Mouse (Mus musculus) thymus, adult 2 months (tissue): ENCODE results near the gene Rcbtb1. TPM values are rescaled to one million over a fixed set of nuclear protein-coding genes. Genes with fewer than 3 reads are reported as not detected.

ENCODE experiments used
- DNase-seq: peaks from one replicate; pipeline ENCODE4 v3.0.0; 2021
- H3K27ac ChIP-seq: fragments of 200-500 bp; 2 replicates; pipeline ENCODE4 v1.5.1; 2012; ENCODE audit warnings: low read length, control low read depth; ENCODE audit not compliant: control insufficient read depth, insufficient read depth
- H3K27me3 ChIP-seq: fragments of 200-500 bp; 2 replicates; pipeline ENCODE4 v1.6.1; 2012; ENCODE audit warnings: mild to moderate bottlenecking, low read length, moderate library complexity, mixed read lengths; ENCODE audit not compliant: control insufficient read depth, insufficient read depth
- H3K36me3 ChIP-seq: fragments of 200-500 bp; 2 replicates; pipeline ENCODE4 v1.6.1; 2012; ENCODE audit warnings: mild to moderate bottlenecking, low read length, moderate library complexity; ENCODE audit not compliant: control insufficient read depth, insufficient read depth
- H3K4me1 ChIP-seq: fragments of 200-500 bp; replicated peaks from 2 replicates; pipeline ENCODE4 v1.6.1; 2012; ENCODE audit warnings: low read length; ENCODE audit not compliant: control insufficient read depth, insufficient read depth
- H3K4me3 ChIP-seq: fragments of 200-500 bp; 2 replicates; pipeline ENCODE4 v1.5.1; 2012; ENCODE audit warnings: mild to moderate bottlenecking, low read length, control low read depth, moderate library complexity; ENCODE audit not compliant: control insufficient read depth, insufficient read depth
- CTCF ChIP-seq: fragments of 200-500 bp; IDR thresholded peaks from 2 replicates; pipeline ENCODE4 v1.5.1; 2012; ENCODE audit warnings: mild to moderate bottlenecking, control low read depth, low read length, moderate library complexity, borderline replicate concordance; ENCODE audit not compliant: control insufficient read depth, poor library complexity, insufficient read depth; ENCODE audit errors: extremely low read depth
- POLR2A ChIP-seq: fragments of 200-500 bp; IDR thresholded peaks from 2 replicates; pipeline ENCODE4 v1.6.1; 2012; ENCODE audit warnings: mild to moderate bottlenecking, low read length, control low read depth, moderate library complexity; ENCODE audit not compliant: control insufficient read depth, poor library complexity, insufficient read depth; ENCODE audit errors: extremely low read depth
- WGBS: fragments of 180-500 bp; shearing (Covaris S2); methylation state at CpG from one replicate; pipeline ENCODE4 v1.1.7; 2018; 5-methylcytosine and 5-hydroxymethylcytosine counted together
- polyA plus RNA-seq: library from polyadenylated mRNA; depleted of rRNA; stranded (reverse); fragments of >200 nt; gene quantifications from 2 replicates; pipeline ENCODE4 v1.2.3, GENCODE M21; 2012; rRNA removed

Rcbtb1 gene
- 16.9 and 17.8 TPM in 2 replicates for polyA plus RNA-seq

GRCm38 (mm10) chr14:59200711-59201603 is at the start of gene Rcbtb1:
TSS of gene Rcbtb1 (plus strand) at chr14:59201209.
- DNase-seq, result peak; percentile 96
- H3K27ac ChIP-seq, result peak within 1 kb of the TSS; percentile 86
- no peaks in the 10 kb centered on the region for H3K4me1 ChIP-seq
- no peaks in the 10 kb centered on the region for H3K27me3 ChIP-seq
- peak within 1 kb of the TSS; percentile 81 for H3K4me3 ChIP-seq
- no peaks in the 10 kb centered on the region for H3K36me3 ChIP-seq
- under 1% methylated on average over 96 of the region's 96 CpGs for WGBS
- TF ChIP-seq POLR2A, result peak; percentile 94
- TF ChIP-seq CTCF, result peak; percentile 78

- Histone ChIP-seq H3K4me1 (no peaks in the 10 kb centered on the region), H3K4me3 (no peak overlapping the region), H3K27me3 (no peaks in the 10 kb centered on the region), H3K27ac (no peak overlapping the region), H3K36me3 (no peaks in the 10 kb centered on the region)
- DNase-seq, result no peak
- 80% methylated on average over 2 of the region's 2 CpGs for WGBS
- no peak for TF ChIP-seq POLR2A
- no peak for TF ChIP-seq CTCF
Observed at GRCm38 (mm10) chr14:59155589-59155988, 45.4 kb upstream of the Rcbtb1 start.

- TF ChIP-seq CTCF (no peak), POLR2A (no peak)
- Histone ChIP-seq H3K27me3 (no peaks in the 10 kb centered on the region), H3K27ac (no peak overlapping the region), H3K4me3 (no peak overlapping the region), H3K4me1 (no peaks in the 10 kb centered on the region), H3K36me3 (no peaks in the 10 kb centered on the region)
- WGBS, result 62% methylated on average over 3 of the region's 3 CpGs
- no peak for DNase-seq
Observed at GRCm38 (mm10) chr14:59157016-59157698, 43.9 kb upstream of the Rcbtb1 start.

- DNase-seq, result no peak
- Histone ChIP-seq H3K4me1 (no peaks in the 10 kb centered on the region), H3K27ac (no peak within 1 kb of the TSS), H3K4me3 (no peak within 1 kb of the TSS), H3K36me3 (no peaks in the 10 kb centered on the region), H3K27me3 (no peaks in the 10 kb centered on the region)
- no peak for TF ChIP-seq CTCF
- TF ChIP-seq POLR2A, result no peak
- 96% methylated on average over 3 of the region's 3 CpGs for WGBS
Observed at GRCm38 (mm10) chr14:59178649-59179048, 22.4 kb upstream of the Rcbtb1 start, which contains the start of gene Gm5142. TSS of gene Gm5142 (minus strand) at chr14:59178749.

- Histone ChIP-seq H3K4me1 (no peaks in the 10 kb centered on the region), H3K27ac (no peak overlapping the region), H3K36me3 (no peaks in the 10 kb centered on the region), H3K4me3 (no peak overlapping the region), H3K27me3 (no peaks in the 10 kb centered on the region)
- TF ChIP-seq CTCF (no peak), POLR2A (no peak)
- WGBS, result 79% methylated on average over 2 of the region's 2 CpGs
- DNase-seq, result no peak
Observed at GRCm38 (mm10) chr14:59182732-59183131, 18.3 kb upstream of the Rcbtb1 start.

- H3K27ac ChIP-seq, result no peak overlapping the region
- no peaks in the 10 kb centered on the region for H3K36me3 ChIP-seq
- no peak overlapping the region for H3K4me3 ChIP-seq
- no peaks in the 10 kb centered on the region for H3K27me3 ChIP-seq
- no peaks in the 10 kb centered on the region for H3K4me1 ChIP-seq
- no peak for DNase-seq
- TF ChIP-seq POLR2A (no peak), CTCF (no peak)
Observed at GRCm38 (mm10) chr14:59185514-59185913, 15.5 kb upstream of the Rcbtb1 start.

- H3K4me1 ChIP-seq, result no peaks in the 10 kb centered on the region
- no peak overlapping the region for H3K27ac ChIP-seq
- no peak overlapping the region for H3K4me3 ChIP-seq
- no peak for TF ChIP-seq POLR2A
- no peak for TF ChIP-seq CTCF
- no peak for DNase-seq
- H3K36me3 ChIP-seq, result no peaks in the 10 kb centered on the region
- WGBS, result 92% methylated on average over 2 of the region's 2 CpGs
- H3K27me3 ChIP-seq, result no peaks in the 10 kb centered on the region
Observed at GRCm38 (mm10) chr14:59186121-59186520, 14.9 kb upstream of the Rcbtb1 start.
